Mouse (Mus musculus) naive thymus-derived CD4-positive, alpha-beta T cell, adult 5 months (primary cell): Measurements from ENCODE around the gene Pum3. TPM values are rescaled to one million over a fixed set of nuclear protein-coding genes. Genes with fewer than 3 reads are reported as not detected.

Experiments used
- polyA plus RNA-seq: library from polyadenylated mRNA; unstranded; fragments of 100-300 nt; shearing (Covaris generic); gene quantifications from one replicate; pipeline ENCODE4 v1.2.1, GENCODE M21; 2017

The Pum3 gene
- polyA plus RNA-seq, result 71.2 TPM

DNA sequence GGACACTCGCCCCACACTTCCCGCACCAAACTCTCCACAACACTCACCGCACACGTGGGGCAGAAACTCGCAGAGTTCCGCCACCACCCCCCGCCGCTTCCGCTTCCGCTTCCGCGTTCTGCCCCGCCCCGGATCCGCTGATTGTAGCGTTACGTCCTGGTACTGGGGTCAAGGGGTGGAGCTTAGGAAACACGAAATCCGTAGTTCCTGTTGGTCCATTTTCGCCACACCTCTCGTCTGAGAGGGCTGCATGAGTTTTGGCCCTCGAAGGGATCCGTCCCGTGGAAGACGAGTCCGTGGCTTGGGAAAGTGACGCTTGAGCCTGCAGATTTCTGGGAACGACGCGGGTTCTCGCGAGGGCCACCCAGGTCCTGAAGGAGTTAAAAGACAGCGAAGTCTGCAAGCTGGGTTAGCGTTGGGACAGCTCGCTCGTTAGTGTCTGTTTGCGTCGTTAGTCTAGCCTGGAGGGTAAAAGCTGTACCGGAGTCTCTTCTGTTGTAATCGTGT is at the start of gene Pum3:
Gene Pum3, minus strand, starts transcription at position 81 of the 507 bp plus-strand sequence.

Other genes with a start within 250 kb of the Pum3 start
- 0.07 TPM for gene Vldlr, start 213.3 kb downstream of the Pum3 start, polyA plus RNA-seq
- not detected for gene Kcnv2, start 107.2 kb downstream of the Pum3 start, polyA plus RNA-seq